Mouse (Mus musculus) forebrain, embryonic 10.5 days (tissue): ENCODE measurements around the gene Pold1. TPM values are rescaled to one million over a fixed set of nuclear protein-coding genes. Genes with fewer than 3 reads are reported as not detected.

Experiments
- DNase-seq: peaks from one replicate; pipeline ENCODE4 v3.0.0-alpha.2; 2017; ENCODE audit warnings: low spot score; ENCODE audit errors: extremely low spot score
- H3K27ac ChIP-seq: fragments of 300-500 bp; sonication (generic); 2 replicates; pipeline ENCODE4 v1.5.1; 2016; ENCODE audit warnings: mild to moderate bottlenecking
- H3K27me3 ChIP-seq: fragments of 300-500 bp; sonication (generic); 2 replicates; pipeline ENCODE4 v1.6.1; 2016; ENCODE audit warnings: mild to moderate bottlenecking; ENCODE audit not compliant: poor library complexity, severe bottlenecking
- H3K36me3 ChIP-seq: fragments of 300-500 bp; sonication (generic); replicated peaks from 2 replicates; pipeline ENCODE4 v1.6.1; 2016; ENCODE audit warnings: mild to moderate bottlenecking, moderate library complexity
- H3K4me1 ChIP-seq: fragments of 300-500 bp; sonication (generic); 2 replicates; pipeline ENCODE4 v1.6.1; 2016
- H3K4me3 ChIP-seq: fragments of 300-500 bp; sonication (generic); 2 replicates; pipeline ENCODE4 v1.5.1; 2016; ENCODE audit warnings: mild to moderate bottlenecking, moderate library complexity
- H3K9me3 ChIP-seq: fragments of 300-500 bp; sonication (generic); 2 replicates; pipeline ENCODE4 v1.6.1; 2016; ENCODE audit warnings: mild to moderate bottlenecking, moderate library complexity
- WGBS: fragments of 180-500 bp; shearing (Covaris S2); methylation state at CpG from one replicate; pipeline ENCODE4 v1.1.7; 2016; 5-methylcytosine and 5-hydroxymethylcytosine counted together
- microRNA-seq: library from miRNA; unstranded; fragments of <30 nt; microRNA quantifications from one replicate; pipeline ENCODE4, GENCODE M21; 2017
- polyA plus RNA-seq: library from polyadenylated mRNA; unstranded; fragments of >200 nt; fragmentation: Nextera tagmentation; extraction: Ambion mirVana; gene quantifications from 2 replicates; pipeline ENCODE4 v1.2.1, GENCODE M21; 2016

The Pold1 gene
- polyA plus RNA-seq, 1 experiment from 2014 or later: 190 TPM

DNA sequence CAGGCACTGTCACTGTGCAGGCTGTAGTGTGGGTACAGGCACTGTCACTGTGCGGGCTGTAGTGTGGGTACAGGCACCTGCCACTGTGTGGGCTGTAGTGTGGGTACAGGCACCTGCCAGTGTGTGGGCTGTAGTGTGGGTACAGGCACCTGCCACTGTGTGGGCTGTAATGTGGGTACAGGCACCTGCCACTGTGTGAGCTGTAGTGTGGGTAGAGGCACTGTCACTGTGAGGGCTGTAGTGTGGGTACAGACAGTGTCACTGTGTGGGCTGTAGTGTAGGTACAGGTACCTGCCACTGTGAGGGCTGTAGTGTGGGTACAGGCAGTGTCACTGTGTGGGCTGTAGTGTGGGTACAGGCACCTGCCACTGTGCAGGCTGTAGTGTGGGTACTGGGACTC lies 64.5 kb downstream of the Pold1 start:
- H3K27ac ChIP-seq: no peak overlapping the region
- H3K4me1 ChIP-seq: peaks cover 10% of the 10 kb centered on the region
- no peaks in the 10 kb centered on the region for H3K9me3 ChIP-seq
- no peak for DNase-seq
- peaks cover 37% of the 10 kb centered on the region for H3K27me3 ChIP-seq
- peaks cover 9% of the 10 kb centered on the region for H3K36me3 ChIP-seq
- WGBS: 100% methylated on average over 1 of the region's 1 CpGs
- H3K4me3 ChIP-seq: no peak overlapping the region

DNA sequence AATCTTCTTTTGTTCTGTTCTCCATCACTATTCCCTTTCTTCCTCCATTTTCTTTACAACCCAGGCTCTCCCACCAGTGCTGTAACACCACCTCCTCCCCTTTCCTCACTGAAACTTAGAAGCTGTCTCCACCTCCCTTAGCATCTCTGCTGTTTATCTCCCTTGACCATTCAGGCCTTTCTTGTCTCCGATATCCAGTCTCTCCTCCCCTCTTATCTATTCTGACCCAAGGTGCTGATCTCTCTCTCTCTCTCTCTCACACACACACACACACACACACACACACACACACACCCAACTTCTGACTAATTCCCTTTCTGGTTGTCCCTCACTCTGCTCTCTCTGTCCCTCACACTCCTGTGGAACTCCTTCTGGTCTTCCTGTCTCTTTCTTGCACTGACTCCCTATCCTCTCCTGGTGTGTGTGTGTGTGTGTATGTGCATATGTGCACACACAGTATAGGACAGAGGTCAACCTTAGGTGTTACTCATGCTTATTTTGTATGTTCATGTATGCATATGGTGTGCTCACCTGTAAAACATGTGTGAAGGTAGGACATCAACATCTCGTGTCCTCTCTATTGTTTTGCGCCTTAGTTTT lies 65.7 kb downstream of the Pold1 start:
- Histone ChIP-seq H3K36me3 (no peaks in the 10 kb centered on the region), H3K27ac (0 out of 2 replicates have a peak overlapping the region, but pooled peaks have one; percentile 15), H3K9me3 (no peaks in the 10 kb centered on the region), H3K4me3 (no peak overlapping the region), H3K4me1 (peaks cover 10% of the 10 kb centered on the region), H3K27me3 (peaks cover 49% of the 10 kb centered on the region)
- 81% methylated on average over 3 of the region's 3 CpGs for WGBS
- no peak for DNase-seq

Small RNA genes within 50 kb of the gene (microRNA-seq; reads per million reads assigned to microRNA genes)
- gene Mir7053: 1.5 reads per million

Other genes starting within 250 kb of the Pold1 start
- gene Clec11a, start 241.9 kb downstream of the Pold1 start, polyA plus RNA-seq: 2.5 and 2.9 TPM in 2 replicates
- 1.4 TPM in 2 replicates for gene Shank1, start 238.6 kb downstream of the Pold1 start, polyA plus RNA-seq
- 3.2 and 4.1 TPM in 2 replicates for gene Syt3, start 164.7 kb downstream of the Pold1 start, polyA plus RNA-seq
- gene 1700008O03Rik, start 163.0 kb downstream of the Pold1 start, polyA plus RNA-seq: 1.6 and 2.1 TPM in 2 replicates
- 1.8 and 2.1 TPM in 2 replicates for gene Lrrc4b, start 119.8 kb downstream of the Pold1 start, polyA plus RNA-seq
- gene Aspdh, start 83.5 kb downstream of the Pold1 start, polyA plus RNA-seq: 1.3 and 1.5 TPM in 2 replicates
- 74.9 and 78.5 TPM in 2 replicates for gene Josd2, start 80.9 kb downstream of the Pold1 start, polyA plus RNA-seq
- 95.8 and 96.9 TPM in 2 replicates for gene Emc10, start 52.3 kb downstream of the Pold1 start, polyA plus RNA-seq
- gene Fam71e1, start 52.3 kb downstream of the Pold1 start, polyA plus RNA-seq: 15.1 and 15.8 TPM in 2 replicates
- gene Mybpc2, start 24.2 kb downstream of the Pold1 start, polyA plus RNA-seq: 0.06 and 0.12 TPM in 2 replicates
- gene Spib, start 16.8 kb downstream of the Pold1 start, polyA plus RNA-seq: not detected in 2 replicates
- gene Nr1h2, start 5.1 kb upstream of the Pold1 start, polyA plus RNA-seq: 74.6 and 76.2 TPM in 2 replicates
- 0.29 and 0.48 TPM in 2 replicates for gene Napsa, start 23.5 kb upstream of the Pold1 start, polyA plus RNA-seq
- 0.80 and 0.84 TPM in 2 replicates for gene Kcnc3, start 41.8 kb upstream of the Pold1 start, polyA plus RNA-seq
- 1.5 and 1.8 TPM in 2 replicates for gene Myh14, start 122.0 kb upstream of the Pold1 start, polyA plus RNA-seq
- gene Izumo2, start 159.9 kb upstream of the Pold1 start, polyA plus RNA-seq: not detected in 2 replicates
- gene Vrk3, start 199.6 kb upstream of the Pold1 start, polyA plus RNA-seq: 42.1 and 43.4 TPM in 2 replicates
- 3.5 and 4.3 TPM in 2 replicates for gene Zfp473, start 202.2 kb upstream of the Pold1 start, polyA plus RNA-seq